Mouse (Mus musculus): Measurements from ENCODE around the gene Pknox2. TPM values are rescaled to one million over a fixed set of nuclear protein-coding genes. Genes with fewer than 3 reads are reported as not detected.

Gene Pknox2
- polyA plus RNA-seq, 1 experiment from 2014 or later, result 0.18 TPM

GRCm38 (mm10) chr9:37143046-37143931 lies 3.9 kb downstream of the Pknox2 start:
- 54% methylated on average over 12 of the region's 12 CpGs for WGBS (ENCODE audit: insufficient replicate concordance)
- Histone ChIP-seq H3K4me3 (ENCODE audit: low read depth, low read length) (no peak overlapping the region), H3K27me3 (ENCODE audit: insufficient read depth, low read length) (peaks cover 54% of the 10 kb centered on the region), H3K27ac (ENCODE audit: low read depth) (no peak overlapping the region), H3K4me2 (ENCODE audit: low read depth, low read length) (no peak overlapping the region), H3K36me3 (replicated peaks; ENCODE audit: insufficient read depth, low read length) (no peaks in the 10 kb centered on the region), H3K4me1 (ENCODE audit: insufficient read depth) (peaks cover 14% of the 10 kb centered on the region; the same call in 1 of the 2 replicates), H3K9ac (replicated peaks) (no peak overlapping the region), H3K9me3 (ENCODE audit: low read length) (no peaks in the 10 kb centered on the region)
- ATAC-seq (no peak), DNase-seq (peak; percentile 5)
- TF ChIP-seq EP300 (IDR thresholded peaks at IDR 0.05; ENCODE audit: low read depth) (no peak), CTCF (IDR thresholded peaks at IDR 0.05; ENCODE audit: low read depth) (no peak)

GRCm38 (mm10) chr9:37142107-37142506 lies 5.1 kb downstream of the Pknox2 start:
- no peak for TF ChIP-seq CTCF (IDR thresholded peaks at IDR 0.05; ENCODE audit: low read depth)
- no peak for TF ChIP-seq EP300 (IDR thresholded peaks at IDR 0.05; ENCODE audit: low read depth)
- no peak for DNase-seq
- 33% methylated on average over 4 of the region's 4 CpGs for WGBS (ENCODE audit: insufficient replicate concordance)

GRCm38 (mm10) chr9:37140464-37141181 lies 6.6 kb downstream of the Pknox2 start:
- Histone ChIP-seq H3K4me2 (ENCODE audit: low read depth, low read length) (no peak overlapping the region), H3K36me3 (replicated peaks; ENCODE audit: insufficient read depth, low read length) (no peaks in the 10 kb centered on the region), H3K4me1 (ENCODE audit: insufficient read depth) (0 out of 2 replicates have a peak, but pooled peaks cover 7% of the 10 kb centered on the region), H3K27ac (ENCODE audit: low read depth) (no peak overlapping the region), H3K4me3 (ENCODE audit: low read depth, low read length) (no peak overlapping the region), H3K9me3 (ENCODE audit: low read length) (no peaks in the 10 kb centered on the region), H3K27me3 (ENCODE audit: insufficient read depth, low read length) (peaks cover 31% of the 10 kb centered on the region), H3K9ac (replicated peaks) (no peak overlapping the region)
- no peak for TF ChIP-seq CTCF (IDR thresholded peaks at IDR 0.05; ENCODE audit: low read depth)
- TF ChIP-seq EP300 (IDR thresholded peaks at IDR 0.05; ENCODE audit: low read depth), result no peak
- DNase-seq, result no peak
- WGBS (ENCODE audit: insufficient replicate concordance), result 69% methylated on average over 5 of the region's 5 CpGs
- ATAC-seq, result no peak

More at GRCm38 (mm10) chr9:37142107-37142506, 5.1 kb downstream of the Pknox2 start:
- H3K27ac ChIP-seq (ENCODE audit: low read depth), result no peak overlapping the region
- no peaks in the 10 kb centered on the region for H3K36me3 ChIP-seq (replicated peaks; ENCODE audit: insufficient read depth, low read length)
- H3K27me3 ChIP-seq (ENCODE audit: insufficient read depth, low read length), result peaks cover 44% of the 10 kb centered on the region
- no peak overlapping the region for H3K4me2 ChIP-seq (ENCODE audit: low read depth, low read length)
- H3K4me3 ChIP-seq (ENCODE audit: low read depth, low read length), result no peak overlapping the region
- H3K9ac ChIP-seq (replicated peaks), result no peak overlapping the region
- H3K4me1 ChIP-seq (ENCODE audit: insufficient read depth), result peaks cover 14% of the 10 kb centered on the region; the same call in 1 of the 2 replicates
- no peak for ATAC-seq
- H3K9me3 ChIP-seq (ENCODE audit: low read length), result no peaks in the 10 kb centered on the region

- Histone ChIP-seq H3K9me3 (ENCODE audit: low read length) (no peaks in the 10 kb centered on the region), H3K9ac (replicated peaks) (no peak overlapping the region), H3K27me3 (ENCODE audit: insufficient read depth, low read length) (peaks cover 20% of the 10 kb centered on the region), H3K4me3 (ENCODE audit: low read depth, low read length) (no peak overlapping the region), H3K36me3 (replicated peaks; ENCODE audit: insufficient read depth, low read length) (no peaks in the 10 kb centered on the region), H3K4me1 (ENCODE audit: insufficient read depth) (0 out of 2 replicates have a peak, but pooled peaks cover 3% of the 10 kb centered on the region), H3K4me2 (ENCODE audit: low read depth, low read length) (peak overlapping the region; percentile 45), H3K27ac (ENCODE audit: low read depth) (no peak overlapping the region)
- ATAC-seq (no peak), DNase-seq (peak; percentile 24)
- WGBS (ENCODE audit: insufficient replicate concordance), result 6% methylated on average over 8 of the region's 8 CpGs
- TF ChIP-seq CTCF (IDR thresholded peaks at IDR 0.05; ENCODE audit: low read depth), result no peak
- TF ChIP-seq EP300 (IDR thresholded peaks at IDR 0.05; ENCODE audit: low read depth), result no peak
These were observed 7.7 kb downstream of the Pknox2 start for GRCm38 (mm10) chr9:37139514-37139913.

GRCm38 (mm10) chr9:37138883-37139282 lies 8.3 kb downstream of the Pknox2 start:
- H3K27me3 ChIP-seq (ENCODE audit: insufficient read depth, low read length), result peaks cover 14% of the 10 kb centered on the region
- WGBS (ENCODE audit: insufficient replicate concordance), result 37% methylated on average over 4 of the region's 4 CpGs
- no peak overlapping the region for H3K4me3 ChIP-seq (ENCODE audit: low read depth, low read length)
- no peaks in the 10 kb centered on the region for H3K36me3 ChIP-seq (replicated peaks; ENCODE audit: insufficient read depth, low read length)
- H3K9ac ChIP-seq (replicated peaks), result no peak overlapping the region
- no peaks in the 10 kb centered on the region for H3K9me3 ChIP-seq (ENCODE audit: low read length)
- H3K27ac ChIP-seq (ENCODE audit: low read depth), result no peak overlapping the region
- TF ChIP-seq CTCF (IDR thresholded peaks at IDR 0.05; ENCODE audit: low read depth), result no peak
- TF ChIP-seq EP300 (IDR thresholded peaks at IDR 0.05; ENCODE audit: low read depth), result no peak
- H3K4me1 ChIP-seq (ENCODE audit: insufficient read depth), result 0 out of 2 replicates have a peak, but pooled peaks cover 3% of the 10 kb centered on the region
- DNase-seq, result no peak
- ATAC-seq, result no peak
- H3K4me2 ChIP-seq (ENCODE audit: low read depth, low read length), result no peak overlapping the region

GRCm38 (mm10) chr9:37136340-37136739 lies 10.9 kb downstream of the Pknox2 start:
- Histone ChIP-seq H3K36me3 (replicated peaks; ENCODE audit: insufficient read depth, low read length) (no peaks in the 10 kb centered on the region), H3K9ac (replicated peaks) (no peak overlapping the region), H3K4me2 (ENCODE audit: low read depth, low read length) (no peak overlapping the region), H3K27ac (ENCODE audit: low read depth) (no peak overlapping the region), H3K4me3 (ENCODE audit: low read depth, low read length) (no peak overlapping the region), H3K27me3 (ENCODE audit: insufficient read depth, low read length) (peaks cover 3% of the 10 kb centered on the region; the same call in 1 of the 2 replicates), H3K4me1 (ENCODE audit: insufficient read depth) (0 out of 2 replicates have a peak, but pooled peaks cover 3% of the 10 kb centered on the region), H3K9me3 (ENCODE audit: low read length) (no peaks in the 10 kb centered on the region)
- ATAC-seq, result no peak
- 84% methylated on average over 13 of the region's 13 CpGs for WGBS (ENCODE audit: insufficient replicate concordance)
- no peak for DNase-seq
- TF ChIP-seq EP300 (IDR thresholded peaks at IDR 0.05; ENCODE audit: low read depth) (no peak), CTCF (IDR thresholded peaks at IDR 0.05; ENCODE audit: low read depth) (no peak)

All from liver, postnatal 0 days (tissue).